Mouse (Mus musculus): ENCODE results near the gene Krtap19-5. TPM values are rescaled to one million over a fixed set of nuclear protein-coding genes. Genes with fewer than 3 reads are reported as not detected.

Krtap19-5 gene
- not detected in 2 replicates for polyA plus RNA-seq (2012; rRNA removed)

GRCm38 (mm10) chr16:88896357-88896756 lies at the start of gene Krtap19-5:
Krtap19-5 (minus strand) TSS chr16:88896457.
- DNase-seq (ENCODE audit: low spot score) = no peak

- DNase-seq (ENCODE audit: low spot score) = no peak
Observed at GRCm38 (mm10) chr16:88941106-88941505, 44.8 kb upstream of the Krtap19-5 start.

GRCm38 (mm10) chr16:88938252-88938651 lies 42.0 kb upstream of the Krtap19-5 start:
- no peak for DNase-seq (ENCODE audit: low spot score)

GRCm38 (mm10) chr16:88932165-88932564 lies 35.9 kb upstream of the Krtap19-5 start, which contains the start of gene Krtap19-9b:
Krtap19-9b (minus strand) TSS chr16:88932265.
- DNase-seq (ENCODE audit: low spot score) = no peak

GRCm38 (mm10) chr16:88886870-88887269 lies 9.4 kb downstream of the Krtap19-5 start:
- no peak for DNase-seq (ENCODE audit: low spot score)

GRCm38 (mm10) chr16:88884989-88885388 lies 11.3 kb downstream of the Krtap19-5 start, which contains the start of gene Krtap19-4:
Krtap19-4 (minus strand) TSS chr16:88885089.
- no peak for DNase-seq (ENCODE audit: low spot score)

GRCm38 (mm10) chr16:88877938-88878337 lies 18.3 kb downstream of the Krtap19-5 start, which contains the start of gene Krtap19-3:
Krtap19-3 (minus strand) TSS chr16:88878038.
- no peak for DNase-seq (ENCODE audit: low spot score)

GRCm38 (mm10) chr16:88874169-88874568 lies 22.1 kb downstream of the Krtap19-5 start, which contains the start of gene Krtap19-2:
Krtap19-2 (minus strand) TSS chr16:88874269.
- DNase-seq (ENCODE audit: low spot score) = no peak

GRCm38 (mm10) chr16:88869311-88869710 lies 26.9 kb downstream of the Krtap19-5 start, which contains the start of gene Krtap19-1:
Krtap19-1 (minus strand) TSS chr16:88869411.
- DNase-seq (ENCODE audit: low spot score) = no peak

GRCm38 (mm10) chr16:88864887-88865407 lies 31.3 kb downstream of the Krtap19-5 start:
- DNase-seq (ENCODE audit: low spot score) = no peak

- DNase-seq (ENCODE audit: low spot score) = no peak
Observed at GRCm38 (mm10) chr16:88851450-88851849, 44.8 kb downstream of the Krtap19-5 start.

GRCm38 (mm10) chr16:88848558-88848957 lies 47.7 kb downstream of the Krtap19-5 start:
- no peak for DNase-seq (ENCODE audit: low spot score)

- DNase-seq (ENCODE audit: low spot score) = no peak
Observed at GRCm38 (mm10) chr16:88847363-88847762, 48.9 kb downstream of the Krtap19-5 start.

Other genes starting within 250 kb of the Krtap19-5 start
- not detected in 2 replicates for gene Krtap26-1, start 248.7 kb downstream of the Krtap19-5 start, polyA plus RNA-seq (2012; rRNA removed)
- not detected in 2 replicates for gene Krtap27-1, start 224.8 kb downstream of the Krtap19-5 start, polyA plus RNA-seq (2012; rRNA removed)
- not detected in 2 replicates for gene 2310061N02Rik, start 188.5 kb downstream of the Krtap19-5 start, polyA plus RNA-seq (2012; rRNA removed)
- gene Krtap13-1, start 167.6 kb downstream of the Krtap19-5 start, polyA plus RNA-seq (2012; rRNA removed) = not detected in 2 replicates
- not detected in 2 replicates for gene Krtap13, start 144.8 kb downstream of the Krtap19-5 start, polyA plus RNA-seq (2012; rRNA removed)
- gene 2310034C09Rik, start 137.6 kb downstream of the Krtap19-5 start, polyA plus RNA-seq (2012; rRNA removed) = not detected in 2 replicates
- not detected in 2 replicates for gene 2310057N15Rik, start 122.3 kb downstream of the Krtap19-5 start, polyA plus RNA-seq (2012; rRNA removed)
- not detected in 2 replicates for gene Gm5965, start 118.6 kb downstream of the Krtap19-5 start, polyA plus RNA-seq (2012; rRNA removed)
- not detected in 2 replicates for gene Gm20741, start 84.2 kb downstream of the Krtap19-5 start, polyA plus RNA-seq (2012; rRNA removed)
- gene Krtap15, start 76.2 kb downstream of the Krtap19-5 start, polyA plus RNA-seq (2012; rRNA removed) = not detected in 2 replicates
- not detected in 2 replicates for gene Krtap14, start 70.3 kb downstream of the Krtap19-5 start, polyA plus RNA-seq (2012; rRNA removed)
- gene Krtap19-1, start 27.0 kb downstream of the Krtap19-5 start, polyA plus RNA-seq (2012; rRNA removed) = not detected in 2 replicates
- not detected in 2 replicates for gene Krtap19-2, start 22.2 kb downstream of the Krtap19-5 start, polyA plus RNA-seq (2012; rRNA removed)
- gene Krtap19-3, start 18.4 kb downstream of the Krtap19-5 start, polyA plus RNA-seq (2012; rRNA removed) = not detected in 2 replicates
- not detected in 2 replicates for gene Krtap19-4, start 11.4 kb downstream of the Krtap19-5 start, polyA plus RNA-seq (2012; rRNA removed)
- gene Krtap19-9b, start 35.8 kb upstream of the Krtap19-5 start, polyA plus RNA-seq (2012; rRNA removed) = not detected in 2 replicates
- gene Krtap16-3, start 66.4 kb upstream of the Krtap19-5 start, polyA plus RNA-seq (2012; rRNA removed) = not detected in 2 replicates
- not detected in 2 replicates for gene Krtap22-2, start 114.3 kb upstream of the Krtap19-5 start, polyA plus RNA-seq (2012; rRNA removed)
- not detected in 2 replicates for gene Gm10229, start 118.8 kb upstream of the Krtap19-5 start, polyA plus RNA-seq (2012; rRNA removed)
- gene Krtap6-1, start 135.2 kb upstream of the Krtap19-5 start, polyA plus RNA-seq (2012; rRNA removed) = not detected in 2 replicates
- gene Gm10228, start 145.0 kb upstream of the Krtap19-5 start, polyA plus RNA-seq (2012; rRNA removed) = not detected in 2 replicates
- not detected in 2 replicates for gene Krtap6-5, start 151.4 kb upstream of the Krtap19-5 start, polyA plus RNA-seq (2012; rRNA removed)
- not detected in 2 replicates for gene 1110025L11Rik, start 167.5 kb upstream of the Krtap19-5 start, polyA plus RNA-seq (2012; rRNA removed)
- not detected in 2 replicates for gene Krtap6-3, start 187.6 kb upstream of the Krtap19-5 start, polyA plus RNA-seq (2012; rRNA removed)
- not detected in 2 replicates for gene Gm6358, start 244.4 kb upstream of the Krtap19-5 start, polyA plus RNA-seq (2012; rRNA removed)

All from urinary bladder, adult 2 months (tissue).